Mouse (Mus musculus): Measurements from ENCODE around the gene Olfr1279. TPM values are rescaled to one million over a fixed set of nuclear protein-coding genes. Genes with fewer than 3 reads are reported as not detected.
"Not testable (repeated sequence)": the region's sequence is repeated elsewhere in the genome, so short reads cannot be mapped to it uniquely, and the experiment has no call there.

The Olfr1279 gene
- polyA plus RNA-seq (2014; fragmentation: Nextera tagmentation; extraction: Ambion mirVana): not detected in 2 replicates

DNA sequence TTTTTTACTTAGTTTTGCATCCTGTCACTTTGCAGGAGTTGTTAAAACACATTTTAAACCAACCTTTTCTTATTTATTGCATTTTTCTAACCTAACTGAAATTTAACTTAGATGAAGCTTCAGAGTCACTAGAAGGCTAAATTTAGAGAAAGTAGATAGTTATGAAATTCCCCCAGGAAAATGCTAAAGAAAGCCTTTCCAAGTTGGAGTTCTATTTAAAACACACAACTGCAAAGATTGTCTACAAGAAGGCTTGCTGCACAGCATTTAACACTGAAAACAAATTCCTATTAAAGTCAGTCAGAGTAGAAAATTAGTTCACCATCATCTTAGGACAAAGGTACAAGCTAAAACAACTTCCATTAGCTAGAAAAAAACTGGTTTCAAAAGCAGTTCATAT is at the start of gene Olfr1279:
TSS of gene Olfr1279 (plus strand) at position 262 of the 400 bp plus-strand sequence.
- DNase-seq (ENCODE audit: low spot score): no peak
- H3K9me3 ChIP-seq (ENCODE audit: control insufficient read depth, low read length): no peaks in the 10 kb centered on the region
- no peak within 1 kb of the TSS for H3K4me2 ChIP-seq (replicated peaks; ENCODE audit: low read depth, low read length)
- H3K4me3 ChIP-seq (ENCODE audit: low read depth, low read length): no peak within 1 kb of the TSS
- H3K4me1 ChIP-seq (replicated peaks; ENCODE audit: control insufficient read depth, insufficient read depth, low read length): no peaks in the 10 kb centered on the region
- H3K9ac ChIP-seq (ENCODE audit: low read depth, low read length): no peak within 1 kb of the TSS
- H3K27ac ChIP-seq (ENCODE audit: low read depth, low read length): no peak within 1 kb of the TSS
- no peak for ATAC-seq (ENCODE audit: low FRiP score)
- no peaks in the 10 kb centered on the region for H3K36me3 ChIP-seq (ENCODE audit: control insufficient read depth, insufficient read depth, low read length)
- no peaks in the 10 kb centered on the region for H3K27me3 ChIP-seq (ENCODE audit: control insufficient read depth, insufficient read depth, low read length)

DNA sequence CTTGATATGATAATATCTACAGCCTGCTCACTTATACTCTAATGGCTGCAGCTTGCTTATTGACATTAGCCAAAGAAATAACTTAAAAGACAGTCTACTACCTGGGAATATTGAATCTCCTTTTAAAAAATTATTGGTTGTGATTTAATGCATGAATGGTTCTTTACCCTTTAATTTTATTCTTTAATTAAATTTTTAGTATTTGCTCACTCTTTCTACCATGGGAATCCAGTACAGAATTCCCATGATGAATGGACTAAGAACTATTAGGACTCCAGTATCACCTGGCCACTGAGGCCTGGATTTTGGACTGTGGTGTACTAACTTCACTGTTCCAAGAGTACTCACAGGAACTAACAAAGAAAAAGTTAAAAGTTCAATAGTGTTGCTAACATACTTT is 46.2 kb upstream of the Olfr1279 start, which contains the start of gene Olfr1276:
TSS of gene Olfr1276 (plus strand) at position 301 of the 400 bp plus-strand sequence.
- ATAC-seq (ENCODE audit: low FRiP score) (no peak), DNase-seq (ENCODE audit: low spot score) (no peak)
- Histone ChIP-seq H3K9ac (ENCODE audit: low read depth, low read length) (no peak within 1 kb of the TSS), H3K4me2 (replicated peaks; ENCODE audit: low read depth, low read length) (no peak within 1 kb of the TSS), H3K9me3 (ENCODE audit: control insufficient read depth, low read length) (no peaks in the 10 kb centered on the region), H3K27ac (ENCODE audit: low read depth, low read length) (no peak within 1 kb of the TSS), H3K27me3 (ENCODE audit: control insufficient read depth, insufficient read depth, low read length) (no peaks in the 10 kb centered on the region), H3K36me3 (ENCODE audit: control insufficient read depth, insufficient read depth, low read length) (no peaks in the 10 kb centered on the region), H3K4me3 (ENCODE audit: low read depth, low read length) (no peak within 1 kb of the TSS), H3K4me1 (replicated peaks; ENCODE audit: control insufficient read depth, insufficient read depth, low read length) (no peaks in the 10 kb centered on the region)

DNA sequence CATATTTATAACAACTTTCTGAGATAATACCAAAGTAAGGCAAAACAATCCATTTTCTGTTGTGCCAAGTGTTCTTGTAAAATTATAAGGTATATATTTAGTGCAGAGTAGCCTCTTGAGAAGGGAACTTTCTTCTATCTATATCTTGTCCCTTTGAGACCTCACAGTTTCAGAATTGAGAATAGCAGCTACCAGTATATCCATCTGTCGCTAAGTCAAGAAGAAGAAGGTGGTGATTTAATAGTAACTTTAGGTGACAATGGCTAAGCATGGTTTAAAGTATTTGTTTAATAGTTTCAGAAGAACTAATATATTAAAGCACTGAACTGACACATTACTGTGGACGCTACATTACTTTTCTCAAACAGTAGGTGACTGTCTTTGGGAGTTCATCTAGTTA is 26.4 kb upstream of the Olfr1279 start, which contains the start of gene Olfr1277:
TSS of gene Olfr1277 (minus strand) at position 101 of the 400 bp plus-strand sequence.
- no peak for ATAC-seq (ENCODE audit: low FRiP score)
- Histone ChIP-seq H3K4me1 (replicated peaks; ENCODE audit: control insufficient read depth, insufficient read depth, low read length) (no peaks in the 10 kb centered on the region), H3K4me2 (replicated peaks; ENCODE audit: low read depth, low read length) (no peak within 1 kb of the TSS), H3K9me3 (ENCODE audit: control insufficient read depth, low read length) (no peaks in the 10 kb centered on the region), H3K4me3 (ENCODE audit: low read depth, low read length) (no peak within 1 kb of the TSS), H3K36me3 (ENCODE audit: control insufficient read depth, insufficient read depth, low read length) (no peaks in the 10 kb centered on the region), H3K9ac (ENCODE audit: low read depth, low read length) (no peak within 1 kb of the TSS), H3K27ac (ENCODE audit: low read depth, low read length) (no peak within 1 kb of the TSS), H3K27me3 (ENCODE audit: control insufficient read depth, insufficient read depth, low read length) (no peaks in the 10 kb centered on the region)
- 84% methylated on average over 2 of the region's 2 CpGs for WGBS
- no peak for DNase-seq (ENCODE audit: low spot score)

DNA sequence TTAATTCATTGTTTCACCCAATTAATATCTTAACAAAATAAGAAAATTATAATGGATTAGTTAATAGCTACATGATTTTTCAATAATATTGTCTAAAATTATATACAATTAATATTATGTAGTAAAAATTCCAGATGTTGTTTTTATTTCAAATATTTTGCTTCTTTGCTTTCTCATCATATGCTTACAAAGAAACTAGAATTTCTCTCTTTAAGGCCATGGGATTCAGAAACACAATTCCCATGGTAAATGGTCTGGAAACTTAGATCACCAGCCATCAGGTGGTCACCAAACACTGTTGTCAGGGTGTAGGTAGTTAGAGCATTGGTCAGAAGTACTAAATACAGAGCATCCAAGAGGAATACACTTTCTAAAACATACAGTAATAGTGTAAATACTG is 10.6 kb upstream of the Olfr1279 start, which contains the start of gene Olfr1278:
TSS of gene Olfr1278 (plus strand) at position 301 of the 400 bp plus-strand sequence.
- no peak for ATAC-seq (ENCODE audit: low FRiP score)
- no peak within 1 kb of the TSS for H3K9ac ChIP-seq (ENCODE audit: low read depth, low read length)
- H3K27ac ChIP-seq (ENCODE audit: low read depth, low read length): no peak within 1 kb of the TSS
- H3K4me2 ChIP-seq (replicated peaks; ENCODE audit: low read depth, low read length): no peak within 1 kb of the TSS
- no peaks in the 10 kb centered on the region for H3K9me3 ChIP-seq (ENCODE audit: control insufficient read depth, low read length)
- no peak for DNase-seq (ENCODE audit: low spot score)
- H3K4me1 ChIP-seq (replicated peaks; ENCODE audit: control insufficient read depth, insufficient read depth, low read length): no peaks in the 10 kb centered on the region
- H3K27me3 ChIP-seq (ENCODE audit: control insufficient read depth, insufficient read depth, low read length): no peaks in the 10 kb centered on the region
- no peaks in the 10 kb centered on the region for H3K36me3 ChIP-seq (ENCODE audit: control insufficient read depth, insufficient read depth, low read length)
- no peak within 1 kb of the TSS for H3K4me3 ChIP-seq (ENCODE audit: low read depth, low read length)

DNA sequence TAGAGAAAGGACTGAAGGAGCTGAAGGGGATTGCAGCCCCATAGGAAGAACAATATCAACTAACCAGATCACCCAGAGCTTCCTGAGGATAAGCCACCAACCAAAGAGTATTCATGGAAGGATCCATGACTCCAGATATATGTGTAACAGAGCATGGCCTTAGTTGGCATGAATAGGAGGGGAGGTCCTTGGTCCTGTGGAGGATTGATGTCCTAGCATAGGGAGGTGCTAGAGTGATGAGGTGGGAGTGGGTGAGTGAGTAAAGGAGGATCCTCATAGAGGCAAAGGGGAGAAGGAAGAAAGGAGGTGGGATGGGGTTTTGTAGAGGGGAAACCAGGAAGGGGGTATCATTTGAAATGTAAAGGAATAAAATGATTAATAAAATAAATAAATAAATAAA is 1.9 kb upstream of the Olfr1279 start:
- no peaks in the 10 kb centered on the region for H3K36me3 ChIP-seq (ENCODE audit: control insufficient read depth, insufficient read depth, low read length)
- DNase-seq (ENCODE audit: low spot score) (no peak), ATAC-seq (ENCODE audit: low FRiP score) (no peak)
- H3K27me3 ChIP-seq (ENCODE audit: control insufficient read depth, insufficient read depth, low read length): no peaks in the 10 kb centered on the region
- no peak overlapping the region for H3K27ac ChIP-seq (ENCODE audit: low read depth, low read length)
- no peaks in the 10 kb centered on the region for H3K4me1 ChIP-seq (replicated peaks; ENCODE audit: control insufficient read depth, insufficient read depth, low read length)
- H3K9ac ChIP-seq (ENCODE audit: low read depth, low read length): no peak overlapping the region
- H3K4me3 ChIP-seq (ENCODE audit: low read depth, low read length): no peak overlapping the region
- no peak overlapping the region for H3K4me2 ChIP-seq (replicated peaks; ENCODE audit: low read depth, low read length)
- no peaks in the 10 kb centered on the region for H3K9me3 ChIP-seq (ENCODE audit: control insufficient read depth, low read length)

DNA sequence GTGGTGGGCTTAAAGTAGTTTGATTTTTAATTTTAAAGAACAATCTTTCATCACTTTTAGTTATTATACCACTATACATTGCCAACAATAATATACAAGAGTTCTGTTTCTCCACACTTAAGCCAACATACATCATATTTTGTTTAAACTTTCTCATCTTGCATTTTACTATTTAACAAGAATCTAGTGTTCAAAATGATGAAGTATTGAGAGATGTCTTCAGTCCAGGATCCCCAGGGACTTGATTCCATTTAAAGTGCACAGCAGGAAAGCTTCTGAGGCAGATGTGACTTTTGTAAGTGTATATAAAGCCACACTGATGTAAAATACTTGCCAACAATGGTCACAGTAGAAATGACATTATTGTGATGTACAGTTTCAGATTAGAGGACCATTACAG is 13.3 kb downstream of the Olfr1279 start, which contains the start of gene Olfr1280:
TSS of gene Olfr1280 (plus strand) at position 301 of the 400 bp plus-strand sequence.
- H3K27me3 ChIP-seq (ENCODE audit: control insufficient read depth, insufficient read depth, low read length): no peaks in the 10 kb centered on the region
- no peak for ATAC-seq (ENCODE audit: low FRiP score)
- no peak within 1 kb of the TSS for H3K4me2 ChIP-seq (replicated peaks; ENCODE audit: low read depth, low read length)
- no peaks in the 10 kb centered on the region for H3K4me1 ChIP-seq (replicated peaks; ENCODE audit: control insufficient read depth, insufficient read depth, low read length)
- no peak within 1 kb of the TSS for H3K4me3 ChIP-seq (ENCODE audit: low read depth, low read length)
- H3K27ac ChIP-seq (ENCODE audit: low read depth, low read length): no peak within 1 kb of the TSS
- DNase-seq (ENCODE audit: low spot score): no peak
- H3K36me3 ChIP-seq (ENCODE audit: control insufficient read depth, insufficient read depth, low read length): no peaks in the 10 kb centered on the region
- no peak within 1 kb of the TSS for H3K9ac ChIP-seq (ENCODE audit: low read depth, low read length)
- H3K9me3 ChIP-seq (ENCODE audit: control insufficient read depth, low read length): no peaks in the 10 kb centered on the region

DNA sequence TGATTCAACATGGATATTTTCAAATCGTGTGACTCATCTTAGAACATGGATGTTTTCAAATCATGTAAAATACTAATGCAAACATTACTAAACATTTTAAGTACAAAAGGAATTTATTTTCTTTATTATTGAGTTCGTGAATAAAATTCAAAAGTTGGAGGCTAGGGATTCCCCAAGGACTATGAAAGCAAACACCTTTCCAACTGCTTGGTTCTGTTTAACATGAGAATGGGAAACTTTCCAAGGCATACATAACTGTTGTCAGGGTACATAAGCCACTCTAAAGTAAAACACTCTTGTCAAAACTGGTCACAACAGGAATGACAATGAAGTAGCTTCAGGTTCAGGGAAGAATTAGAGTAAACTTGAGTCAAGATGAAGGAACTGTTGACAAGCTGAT is 25.8 kb downstream of the Olfr1279 start, which contains the start of gene Olfr1281:
TSS of gene Olfr1281 (plus strand) at position 301 of the 400 bp plus-strand sequence.
- WGBS: 83% methylated on average over 2 of the region's 2 CpGs
- ATAC-seq (ENCODE audit: low FRiP score) (no peak), DNase-seq (ENCODE audit: low spot score) (no peak)
- Histone ChIP-seq H3K9me3 (ENCODE audit: control insufficient read depth, low read length) (no peaks in the 10 kb centered on the region), H3K4me2 (replicated peaks; ENCODE audit: low read depth, low read length) (no peak within 1 kb of the TSS), H3K36me3 (ENCODE audit: control insufficient read depth, insufficient read depth, low read length) (no peaks in the 10 kb centered on the region), H3K4me3 (ENCODE audit: low read depth, low read length) (no peak within 1 kb of the TSS), H3K9ac (ENCODE audit: low read depth, low read length) (no peak within 1 kb of the TSS), H3K27ac (ENCODE audit: low read depth, low read length) (no peak within 1 kb of the TSS), H3K27me3 (ENCODE audit: control insufficient read depth, insufficient read depth, low read length) (no peaks in the 10 kb centered on the region), H3K4me1 (replicated peaks; ENCODE audit: control insufficient read depth, insufficient read depth, low read length) (no peaks in the 10 kb centered on the region)

DNA sequence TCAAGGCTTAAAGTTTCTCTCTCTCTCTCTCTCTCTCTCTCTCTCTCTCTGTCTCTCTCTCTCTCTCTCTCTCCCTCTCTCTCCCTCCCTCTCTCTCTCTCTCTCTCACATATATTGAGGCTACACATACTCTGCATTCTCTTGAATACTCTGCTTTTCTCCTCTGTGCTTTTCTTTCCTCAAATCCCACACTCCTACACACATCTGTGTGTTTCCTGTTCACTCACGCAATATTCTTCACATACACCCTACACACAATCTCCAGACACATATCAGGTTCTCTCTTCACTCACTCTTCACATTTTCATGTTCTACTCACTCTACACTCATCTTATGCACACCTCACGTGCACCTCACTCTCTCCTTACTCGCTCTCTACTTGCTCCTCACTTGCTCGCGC is 33.3 kb downstream of the Olfr1279 start:
- 89% methylated on average over 5 of the region's 5 CpGs for WGBS
- H3K27ac ChIP-seq (ENCODE audit: low read depth, low read length); ATAC-seq (ENCODE audit: low FRiP score); H3K9me3 ChIP-seq (ENCODE audit: control insufficient read depth, low read length); H3K4me3 ChIP-seq (ENCODE audit: low read depth, low read length); H3K27me3 ChIP-seq (ENCODE audit: control insufficient read depth, insufficient read depth, low read length); H3K36me3 ChIP-seq (ENCODE audit: control insufficient read depth, insufficient read depth, low read length); DNase-seq (ENCODE audit: low spot score); H3K4me2 ChIP-seq (replicated peaks; ENCODE audit: low read depth, low read length); H3K9ac ChIP-seq (ENCODE audit: low read depth, low read length); H3K4me1 ChIP-seq (replicated peaks; ENCODE audit: control insufficient read depth, insufficient read depth, low read length): not testable (repeated sequence)

DNA sequence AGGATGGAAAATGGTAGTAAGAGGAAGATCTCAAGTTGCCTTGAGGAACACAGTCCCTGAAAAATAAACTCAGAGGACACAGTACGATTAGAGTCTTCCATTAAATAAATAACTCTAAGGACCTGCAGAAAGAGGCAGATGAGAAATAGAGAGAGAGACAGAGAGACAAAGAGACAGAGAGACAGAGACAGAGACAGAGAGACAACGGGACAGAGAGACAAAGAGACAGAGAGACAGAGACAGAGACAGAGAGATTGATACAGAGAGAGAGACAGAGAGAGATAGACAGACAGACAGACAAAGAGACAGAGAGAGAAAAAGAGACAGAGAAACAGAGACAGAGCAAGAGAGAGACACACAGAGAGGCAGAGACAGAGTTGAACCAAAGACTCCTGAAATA is 35.5 kb downstream of the Olfr1279 start, which contains the start of gene Olfr1282:
TSS of gene Olfr1282 (minus strand) at position 101 of the 400 bp plus-strand sequence.
- no peaks in the 10 kb centered on the region for H3K27me3 ChIP-seq (ENCODE audit: control insufficient read depth, insufficient read depth, low read length)
- H3K36me3 ChIP-seq (ENCODE audit: control insufficient read depth, insufficient read depth, low read length): no peaks in the 10 kb centered on the region
- H3K4me3 ChIP-seq (ENCODE audit: low read depth, low read length): no peak within 1 kb of the TSS
- no peak within 1 kb of the TSS for H3K4me2 ChIP-seq (replicated peaks; ENCODE audit: low read depth, low read length)
- no peak within 1 kb of the TSS for H3K27ac ChIP-seq (ENCODE audit: low read depth, low read length)
- no peaks in the 10 kb centered on the region for H3K4me1 ChIP-seq (replicated peaks; ENCODE audit: control insufficient read depth, insufficient read depth, low read length)
- ATAC-seq (ENCODE audit: low FRiP score) (no peak), DNase-seq (ENCODE audit: low spot score) (no peak)
- WGBS: 80% methylated on average over 2 of the region's 2 CpGs
- H3K9ac ChIP-seq (ENCODE audit: low read depth, low read length): no peak within 1 kb of the TSS
- H3K9me3 ChIP-seq (ENCODE audit: control insufficient read depth, low read length): no peaks in the 10 kb centered on the region
